Mouse (Mus musculus): ENCODE measurements around the gene Rhox4a.
"Not testable (repeated sequence)": the region's sequence is repeated elsewhere in the genome, so short reads cannot be mapped to it uniquely, and the experiment has no call there.

- TF ChIP-seq CTCF (IDR thresholded peaks at IDR 0.05; ENCODE audit: low read depth, low read length); POLR2A (IDR thresholded peaks at IDR 0.05; ENCODE audit: extremely low read depth, insufficient read depth, low read length): not testable (repeated sequence)
Observed at GRCm38 (mm10) chrX:37222158-37222557, 43.0 kb upstream of the Rhox4a start, which contains the start of gene Rhox1.
